Mouse (Mus musculus) neural tube, embryonic 14.5 days (tissue): ENCODE data around the gene Gm9376. TPM values are rescaled to one million over a fixed set of nuclear protein-coding genes. Genes with fewer than 3 reads are reported as not detected.

Source experiments
- ATAC-seq: fragments of 200-750 bp; cut with Nextera tagmentation; 2 replicates; pipeline ENCODE4 v1.8.0; 2017; ENCODE audit warnings: low read depth, mild to moderate bottlenecking, moderate TSS enrichment, moderate library complexity
- H3K27ac ChIP-seq: fragments of 300-500 bp; sonication (generic); 2 replicates; pipeline ENCODE4 v1.5.1; 2014; ENCODE audit warnings: low read depth, mild to moderate bottlenecking, control low read depth, low read length, moderate library complexity, mixed read lengths
- H3K27me3 ChIP-seq: fragments of 300-500 bp; sonication (generic); 2 replicates; pipeline ENCODE4 v1.6.1; 2014; ENCODE audit warnings: low read length; ENCODE audit not compliant: control insufficient read depth, insufficient read depth
- H3K36me3 ChIP-seq: fragments of 300-500 bp; sonication (generic); 2 replicates; pipeline ENCODE4 v1.6.1; 2014; ENCODE audit warnings: low read length, mixed read lengths; ENCODE audit not compliant: control insufficient read depth, insufficient read depth
- H3K4me1 ChIP-seq: fragments of 300-500 bp; sonication (generic); 2 replicates; pipeline ENCODE4 v1.6.1; 2014; ENCODE audit warnings: low read length; ENCODE audit not compliant: control insufficient read depth, insufficient read depth
- H3K4me2 ChIP-seq: fragments of 300-500 bp; sonication (generic); 2 replicates; pipeline ENCODE4 v1.6.1; 2014; ENCODE audit warnings: mild to moderate bottlenecking, low read depth, low read length, control low read depth
- H3K4me3 ChIP-seq: fragments of 300-500 bp; sonication (generic); 2 replicates; pipeline ENCODE4 v1.5.1; 2014; ENCODE audit warnings: low read depth, low read length, control low read depth, mixed read lengths
- H3K9ac ChIP-seq: fragments of 300-500 bp; sonication (generic); replicated peaks from 2 replicates; pipeline ENCODE4 v1.6.1; 2014; ENCODE audit warnings: low read depth, mild to moderate bottlenecking, control low read depth, low read length, mixed read lengths
- H3K9me3 ChIP-seq: fragments of 300-500 bp; sonication (generic); 2 replicates; pipeline ENCODE4 v1.6.1; 2016; ENCODE audit warnings: low read length; ENCODE audit not compliant: control insufficient read depth
- WGBS: fragments of 180-500 bp; shearing (Covaris S2); extraction: QIAGEN DNeasy Blood & Tissue Kit; methylation state at CpG from one replicate; pipeline ENCODE4 v1.1.7; 2014; 5-methylcytosine and 5-hydroxymethylcytosine counted together
- microRNA-seq: library from miRNA; unstranded; fragments of <30 nt; microRNA quantifications from one replicate; pipeline ENCODE4, GENCODE M21; 2016
- polyA plus RNA-seq: library from polyadenylated mRNA; unstranded; fragments of >200 nt; fragmentation: Nextera tagmentation; extraction: Ambion mirVana; gene quantifications from 2 replicates; pipeline ENCODE4 v1.2.1, GENCODE M21; 2014

Gm9376 gene
- polyA plus RNA-seq, 1 experiment from 2014 or later: not detected

- WGBS: 72% methylated on average over 9 of the region's 9 CpGs
- Histone ChIP-seq H3K9me3 (no peaks in the 10 kb centered on the region), H3K4me3 (no peak overlapping the region), H3K9ac (no peak overlapping the region), H3K36me3 (no peaks in the 10 kb centered on the region), H3K27ac (no peak overlapping the region), H3K27me3 (no peaks in the 10 kb centered on the region), H3K4me1 (no peaks in the 10 kb centered on the region), H3K4me2 (no peak overlapping the region)
- ATAC-seq: no peak
Measured at GRCm38 (mm10) chr14:118305951-118306350, 39.2 kb downstream of the Gm9376 start.

DNA sequence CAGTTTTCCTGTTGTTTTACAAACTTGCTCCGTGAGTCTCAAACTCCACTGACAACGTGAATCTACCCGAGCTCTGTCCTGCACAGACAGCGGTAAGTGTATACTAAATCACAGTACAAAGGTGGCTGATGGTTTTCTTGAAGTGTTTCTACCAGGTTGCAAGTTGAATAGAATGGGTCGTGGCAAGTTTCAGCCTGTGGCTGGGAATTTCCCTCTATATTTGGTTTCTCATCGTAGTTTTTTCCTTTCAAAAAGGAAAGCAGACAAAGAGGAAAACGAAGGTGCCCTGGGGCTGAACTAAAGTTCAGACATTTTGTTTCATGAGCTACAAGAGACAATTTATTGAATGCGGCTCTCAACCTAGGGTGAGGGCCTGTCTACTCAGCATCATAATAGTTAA, 40.3 kb downstream of the Gm9376 start:
- ATAC-seq: no peak

GRCm38 (mm10) chr14:118311703-118312102, 44.9 kb downstream of the Gm9376 start:
- Histone ChIP-seq H3K27ac (no peak overlapping the region), H3K9ac (no peak overlapping the region), H3K4me1 (no peaks in the 10 kb centered on the region), H3K4me2 (no peak overlapping the region), H3K27me3 (no peaks in the 10 kb centered on the region), H3K9me3 (no peaks in the 10 kb centered on the region), H3K4me3 (no peak overlapping the region), H3K36me3 (no peaks in the 10 kb centered on the region)
- WGBS: 91% methylated on average over 8 of the region's 8 CpGs
- no peak for ATAC-seq

More for the DNA sequence above, 40.3 kb downstream of the Gm9376 start:
- Histone ChIP-seq H3K4me2 (no peak overlapping the region), H3K36me3 (no peaks in the 10 kb centered on the region), H3K9me3 (no peaks in the 10 kb centered on the region), H3K4me3 (no peak overlapping the region), H3K27ac (no peak overlapping the region), H3K4me1 (no peaks in the 10 kb centered on the region), H3K9ac (no peak overlapping the region), H3K27me3 (no peaks in the 10 kb centered on the region)
- WGBS: 74% methylated on average over 8 of the region's 8 CpGs

DNA sequence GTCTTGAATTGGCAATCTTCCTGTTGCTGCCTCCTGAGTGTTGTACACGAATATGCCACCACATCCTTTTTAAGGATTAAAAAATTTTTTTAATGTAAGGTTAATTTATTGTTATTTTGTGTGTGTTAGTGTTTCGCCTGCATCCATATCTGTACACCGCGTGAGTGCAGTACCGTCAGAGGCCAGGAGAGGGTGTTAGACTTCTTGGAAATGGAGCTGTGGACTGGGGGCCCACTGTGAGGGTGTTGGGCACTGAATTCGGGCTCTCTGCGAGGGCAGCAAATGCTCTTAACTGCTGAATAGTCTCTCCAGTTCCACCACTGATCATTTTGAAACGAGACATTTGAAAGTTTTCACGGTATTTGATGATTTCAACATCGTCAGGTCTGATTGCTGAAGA, 45.9 kb downstream of the Gm9376 start:
- no peak overlapping the region for H3K4me3 ChIP-seq
- WGBS: 93% methylated on average over 10 of the region's 10 CpGs
- H3K27ac ChIP-seq: no peak overlapping the region
- H3K9me3 ChIP-seq: no peaks in the 10 kb centered on the region
- ATAC-seq: no peak
- H3K4me2 ChIP-seq: no peak overlapping the region
- H3K4me1 ChIP-seq: no peaks in the 10 kb centered on the region
- H3K9ac ChIP-seq: no peak overlapping the region
- no peaks in the 10 kb centered on the region for H3K36me3 ChIP-seq
- no peaks in the 10 kb centered on the region for H3K27me3 ChIP-seq

GRCm38 (mm10) chr14:118313931-118314330, 47.2 kb downstream of the Gm9376 start:
- Histone ChIP-seq H3K27ac (no peak overlapping the region), H3K4me3 (no peak overlapping the region), H3K9me3 (no peaks in the 10 kb centered on the region), H3K27me3 (no peaks in the 10 kb centered on the region), H3K9ac (no peak overlapping the region), H3K4me2 (no peak overlapping the region), H3K4me1 (no peaks in the 10 kb centered on the region), H3K36me3 (no peaks in the 10 kb centered on the region)
- ATAC-seq: no peak
- 94% methylated on average over 3 of the region's 3 CpGs for WGBS

DNA sequence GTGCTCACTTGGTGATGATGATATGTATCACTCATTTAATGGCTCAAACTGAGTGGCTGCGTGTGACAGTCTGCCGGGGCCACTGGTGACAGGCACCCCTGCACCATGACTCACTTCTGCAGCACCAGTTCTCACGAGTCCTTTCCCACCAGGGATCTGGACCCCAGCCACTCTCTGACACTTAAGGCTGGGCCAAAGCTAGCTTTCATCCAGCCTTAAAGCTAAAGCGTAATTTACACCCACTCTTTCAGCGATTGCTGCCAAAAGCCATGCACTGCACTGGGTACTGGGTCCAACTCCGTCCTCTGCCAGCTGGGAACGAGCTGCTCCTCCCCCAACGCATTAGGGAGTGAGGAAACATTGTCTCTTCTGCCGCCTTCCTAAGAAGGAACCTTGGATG, 50.5 kb downstream of the Gm9376 start:
- Histone ChIP-seq H3K9me3 (no peaks in the 10 kb centered on the region), H3K36me3 (no peaks in the 10 kb centered on the region), H3K27me3 (no peaks in the 10 kb centered on the region), H3K27ac (no peak overlapping the region), H3K9ac (no peak overlapping the region), H3K4me2 (no peak overlapping the region), H3K4me1 (0 out of 2 replicates have a peak, but pooled peaks cover 3% of the 10 kb centered on the region), H3K4me3 (no peak overlapping the region)
- 42% methylated on average over 9 of the region's 9 CpGs for WGBS
- ATAC-seq: peak; percentile 79; the same call in 1 of the 2 replicates

Small RNA genes within 50 kb of the gene (microRNA-seq; reads per million reads assigned to microRNA genes)
- not detected for gene Mir6241

Other genes with a start within 250 kb of the Gm9376 start
- 0.68 and 0.75 TPM in 2 replicates for gene Dct, start 214.7 kb upstream of the Gm9376 start, polyA plus RNA-seq
- gene Tgds, start 134.2 kb upstream of the Gm9376 start, polyA plus RNA-seq: 14.4 and 19.8 TPM in 2 replicates
- 47.6 and 51.5 TPM in 2 replicates for gene Gpr180, start 129.8 kb upstream of the Gm9376 start, polyA plus RNA-seq
- gene Sox21, start 29.9 kb upstream of the Gm9376 start, polyA plus RNA-seq: 6.9 and 7.3 TPM in 2 replicates